Mouse (Mus musculus): ENCODE results near the gene Cdca4. TPM values are rescaled to one million over a fixed set of nuclear protein-coding genes. Genes with fewer than 3 reads are reported as not detected.

Gene Cdca4
- polyA plus RNA-seq, 1 experiment from 2014 or later: 132 TPM

DNA sequence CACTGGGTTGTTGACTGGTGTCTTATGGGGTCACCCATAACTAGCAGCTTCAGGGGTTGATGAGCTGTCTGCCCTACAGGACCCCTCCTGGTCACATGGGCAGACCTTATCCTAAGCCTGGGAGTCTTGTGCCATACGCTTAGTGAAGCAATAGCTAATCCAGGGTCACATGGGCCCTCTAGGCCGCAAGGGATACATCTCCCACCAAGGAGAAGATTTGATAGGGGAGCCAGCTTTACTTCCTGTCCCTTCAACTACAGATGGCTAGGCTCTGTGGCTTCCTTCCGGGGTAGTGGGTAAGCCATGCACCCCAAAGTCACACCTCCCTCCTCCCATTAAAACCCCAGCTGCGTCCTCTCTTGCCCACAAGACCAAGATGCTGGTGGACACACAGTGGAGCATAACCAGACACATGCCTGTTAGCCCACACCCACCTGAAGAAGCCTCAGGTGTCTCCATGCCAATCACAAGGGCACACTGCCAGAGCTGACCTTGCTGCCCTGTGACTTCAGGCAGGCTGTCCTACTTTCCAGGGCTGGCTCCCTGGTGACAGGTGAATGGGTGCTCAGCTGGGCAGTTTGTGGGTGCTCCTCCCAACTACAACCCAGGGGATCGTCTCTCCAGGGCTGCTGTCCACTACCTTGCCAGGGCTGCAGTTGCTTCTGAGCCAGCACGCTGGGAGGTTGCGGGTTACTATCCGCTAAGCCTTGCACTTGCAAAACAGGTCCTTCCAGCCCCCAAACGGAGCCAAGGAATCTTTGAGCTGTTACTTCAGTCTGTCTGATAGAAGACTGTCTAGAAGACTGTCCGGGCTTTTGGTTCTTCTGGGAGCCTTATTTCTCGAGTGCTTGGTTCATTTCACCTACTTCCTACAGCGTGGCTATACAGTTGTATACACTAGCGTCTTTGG lies 39.2 kb upstream of the Cdca4 start, which contains the start of gene Gpr132:
TSS of gene Gpr132 (minus strand) at position 51 of the 910 bp plus-strand sequence.
- Histone ChIP-seq H3K4me3 (no peak within 1 kb of the TSS), H3K4me1 (peaks cover 11% of the 10 kb centered on the region), H3K9me3 (no peaks in the 10 kb centered on the region), H3K9ac (no peak within 1 kb of the TSS), H3K36me3 (no peaks in the 10 kb centered on the region), H3K27me3 (peaks cover 43% of the 10 kb centered on the region), H3K4me2 (replicated peaks) (no peak within 1 kb of the TSS), H3K27ac (no peak within 1 kb of the TSS)
- ATAC-seq (ENCODE audit: low FRiP score, low read depth): no peak
- 63% methylated on average over 13 of the region's 13 CpGs for whole genome bisulfite sequencing

GRCm38 (mm10) chr12:112867106-112867674 lies 38.0 kb upstream of the Cdca4 start:
- Histone ChIP-seq H3K4me3 (no peak overlapping the region), H3K4me1 (0 out of 2 replicates have a peak, but pooled peaks cover 10% of the 10 kb centered on the region), H3K4me2 (replicated peaks) (no peak overlapping the region), H3K27ac (no peak overlapping the region), H3K27me3 (peaks cover 32% of the 10 kb centered on the region), H3K9me3 (no peaks in the 10 kb centered on the region), H3K36me3 (no peaks in the 10 kb centered on the region), H3K9ac (no peak overlapping the region)
- ATAC-seq (ENCODE audit: low FRiP score, low read depth): no peak
- WGBS: 84% methylated on average over 7 of the region's 7 CpGs

DNA sequence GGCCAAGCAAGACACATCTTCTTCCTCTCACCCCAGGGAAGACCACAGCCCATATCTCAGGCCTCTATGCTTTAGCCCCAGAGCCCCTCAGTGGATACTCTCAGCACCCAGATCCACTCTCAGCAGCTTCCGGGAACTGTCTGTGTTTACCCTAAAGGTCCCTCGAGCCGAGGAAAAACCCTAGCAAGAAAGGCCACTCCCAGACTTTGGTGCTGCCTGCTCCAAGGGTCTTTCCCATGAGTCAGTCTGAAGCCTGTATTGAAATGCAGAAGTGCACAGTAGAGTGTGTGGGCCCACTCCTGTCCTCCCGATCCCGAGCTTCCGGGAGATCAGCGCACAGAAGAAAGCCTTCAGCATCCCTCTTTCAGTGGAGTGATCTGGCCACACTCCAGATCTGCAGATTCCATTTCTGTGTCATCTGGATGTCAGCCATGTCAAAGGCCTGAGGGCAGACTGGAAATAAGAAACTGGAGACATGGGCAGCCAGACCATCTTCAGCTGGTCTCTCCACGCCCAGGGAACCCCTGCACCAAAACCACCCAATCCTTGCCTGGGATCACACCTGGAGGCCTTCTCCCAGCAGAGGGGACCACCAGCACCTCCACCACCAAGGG lies 37.4 kb upstream of the Cdca4 start:
- 77% methylated on average over 8 of the region's 8 CpGs for WGBS
- no peaks in the 10 kb centered on the region for H3K36me3 ChIP-seq
- no peak for ATAC-seq (ENCODE audit: low FRiP score, low read depth)
- peaks cover 25% of the 10 kb centered on the region for H3K27me3 ChIP-seq
- H3K4me2 ChIP-seq (replicated peaks): no peak overlapping the region
- no peak overlapping the region for H3K27ac ChIP-seq
- H3K9me3 ChIP-seq: no peaks in the 10 kb centered on the region
- no peak overlapping the region for H3K9ac ChIP-seq
- H3K4me1 ChIP-seq: 0 out of 2 replicates have a peak, but pooled peaks cover 10% of the 10 kb centered on the region
- H3K4me3 ChIP-seq: no peak overlapping the region

DNA sequence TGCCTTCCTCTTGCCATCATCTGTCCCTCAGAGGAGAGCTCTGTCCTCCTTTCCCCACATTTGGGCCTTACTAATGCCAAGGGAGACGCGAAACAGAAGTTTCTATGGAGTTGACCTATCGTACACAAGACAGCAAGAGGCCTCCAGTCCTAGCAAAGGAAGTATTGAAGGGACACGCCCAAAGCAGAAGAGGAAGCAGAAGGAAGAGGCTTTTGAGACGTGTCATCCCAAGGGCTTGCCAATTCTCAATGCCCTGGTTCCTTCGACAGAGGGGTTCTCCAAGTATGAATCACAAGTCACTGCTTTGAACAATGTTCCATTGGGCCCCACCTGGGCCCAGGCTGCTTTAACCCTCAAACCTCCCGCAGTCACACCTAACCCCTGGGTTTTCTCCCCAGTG lies 35.6 kb upstream of the Cdca4 start:
- ATAC-seq (ENCODE audit: low FRiP score, low read depth): no peak
- Histone ChIP-seq H3K4me1 (0 out of 2 replicates have a peak, but pooled peaks cover 4% of the 10 kb centered on the region), H3K36me3 (no peaks in the 10 kb centered on the region), H3K9ac (no peak overlapping the region), H3K27ac (no peak overlapping the region), H3K4me2 (replicated peaks) (no peak overlapping the region), H3K4me3 (no peak overlapping the region), H3K9me3 (no peaks in the 10 kb centered on the region), H3K27me3 (peaks cover 11% of the 10 kb centered on the region)
- WGBS: 85% methylated on average over 7 of the region's 7 CpGs

DNA sequence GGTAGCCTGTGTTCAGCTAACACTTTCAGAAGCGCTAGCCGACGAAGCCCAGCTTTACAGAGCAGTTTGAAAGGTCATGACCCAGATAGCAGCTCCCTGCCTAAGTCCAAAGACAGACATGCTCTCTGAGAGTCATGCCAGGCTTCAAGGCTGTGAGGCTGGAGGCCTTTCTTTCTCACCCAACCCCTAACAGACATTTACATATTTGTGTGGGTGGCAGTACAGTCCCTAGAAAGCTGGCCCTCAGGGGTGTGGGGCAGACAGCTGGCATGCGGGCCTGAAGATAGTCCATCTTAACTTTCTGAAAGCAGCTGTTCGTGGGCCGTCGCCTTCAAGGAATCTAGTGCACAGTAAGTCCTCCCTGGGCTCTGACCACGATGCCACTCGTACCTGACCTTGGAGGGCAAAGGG lies 32.7 kb upstream of the Cdca4 start:
- H3K9ac ChIP-seq: no peak overlapping the region
- no peaks in the 10 kb centered on the region for H3K27me3 ChIP-seq
- H3K4me2 ChIP-seq (replicated peaks): no peak overlapping the region
- no peaks in the 10 kb centered on the region for H3K4me1 ChIP-seq
- H3K36me3 ChIP-seq: no peaks in the 10 kb centered on the region
- H3K27ac ChIP-seq: no peak overlapping the region
- ATAC-seq (ENCODE audit: low FRiP score, low read depth): no peak
- H3K9me3 ChIP-seq: no peaks in the 10 kb centered on the region
- WGBS: 58% methylated on average over 9 of the region's 9 CpGs
- H3K4me3 ChIP-seq: no peak overlapping the region

DNA sequence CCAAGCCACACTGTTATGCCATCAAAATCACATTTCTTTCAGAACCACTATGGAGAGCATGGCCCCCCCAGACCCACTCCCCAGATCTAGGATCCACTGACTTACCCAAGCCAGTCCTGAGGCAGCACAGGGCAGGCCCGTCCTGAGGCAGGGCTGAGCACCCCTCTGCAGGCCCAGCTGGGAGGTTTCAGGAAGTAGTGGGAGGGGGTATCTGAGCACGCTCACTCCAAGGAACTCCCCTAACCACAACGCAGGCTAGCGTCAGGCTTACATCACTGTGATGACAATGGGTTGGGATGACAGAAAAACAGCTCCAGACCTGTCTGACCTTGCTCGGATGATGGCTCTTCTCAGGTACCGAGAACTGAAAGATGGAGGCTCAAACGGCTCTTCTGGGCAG lies 31.5 kb upstream of the Cdca4 start:
- Histone ChIP-seq H3K9ac (no peak overlapping the region), H3K9me3 (no peaks in the 10 kb centered on the region), H3K4me1 (no peaks in the 10 kb centered on the region), H3K27me3 (no peaks in the 10 kb centered on the region), H3K27ac (no peak overlapping the region), H3K4me2 (replicated peaks) (no peak overlapping the region), H3K4me3 (no peak overlapping the region), H3K36me3 (no peaks in the 10 kb centered on the region)
- ATAC-seq (ENCODE audit: low FRiP score, low read depth): no peak
- WGBS: 66% methylated on average over 7 of the region's 7 CpGs

DNA sequence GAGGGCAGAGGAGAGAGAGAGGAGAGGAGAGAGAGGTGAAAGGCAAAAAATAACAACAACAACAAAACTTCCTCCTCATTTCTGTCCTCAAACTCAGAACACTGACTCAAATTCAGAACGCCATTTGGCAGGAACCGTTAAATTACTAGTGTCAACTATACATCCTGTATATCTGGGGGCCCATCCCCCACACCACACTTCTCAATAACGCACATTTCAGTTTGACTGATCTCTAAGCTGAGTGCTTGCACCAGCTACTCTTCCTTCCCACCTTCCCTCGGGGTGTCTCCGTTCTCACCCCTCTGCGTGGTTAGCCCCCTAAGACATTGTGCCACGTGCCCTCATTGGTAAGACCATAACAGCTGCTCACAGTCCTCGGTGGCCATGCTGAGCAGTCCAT lies 30.7 kb upstream of the Cdca4 start:
- Histone ChIP-seq H3K9ac (no peak overlapping the region), H3K27me3 (no peaks in the 10 kb centered on the region), H3K36me3 (no peaks in the 10 kb centered on the region), H3K9me3 (no peaks in the 10 kb centered on the region), H3K27ac (no peak overlapping the region), H3K4me2 (replicated peaks) (no peak overlapping the region), H3K4me1 (no peaks in the 10 kb centered on the region), H3K4me3 (no peak overlapping the region)
- ATAC-seq (ENCODE audit: low FRiP score, low read depth): no peak
- 65% methylated on average over 8 of the region's 8 CpGs for WGBS

GRCm38 (mm10) chr12:112858581-112859336 lies 29.5 kb upstream of the Cdca4 start:
- no peak overlapping the region for H3K27ac ChIP-seq
- H3K4me1 ChIP-seq: no peaks in the 10 kb centered on the region
- H3K27me3 ChIP-seq: no peaks in the 10 kb centered on the region
- H3K4me3 ChIP-seq: no peak overlapping the region
- ATAC-seq (ENCODE audit: low FRiP score, low read depth): no peak
- no peaks in the 10 kb centered on the region for H3K9me3 ChIP-seq
- no peaks in the 10 kb centered on the region for H3K36me3 ChIP-seq
- H3K9ac ChIP-seq: no peak overlapping the region
- WGBS: 88% methylated on average over 9 of the region's 9 CpGs
- no peak overlapping the region for H3K4me2 ChIP-seq (replicated peaks)

DNA sequence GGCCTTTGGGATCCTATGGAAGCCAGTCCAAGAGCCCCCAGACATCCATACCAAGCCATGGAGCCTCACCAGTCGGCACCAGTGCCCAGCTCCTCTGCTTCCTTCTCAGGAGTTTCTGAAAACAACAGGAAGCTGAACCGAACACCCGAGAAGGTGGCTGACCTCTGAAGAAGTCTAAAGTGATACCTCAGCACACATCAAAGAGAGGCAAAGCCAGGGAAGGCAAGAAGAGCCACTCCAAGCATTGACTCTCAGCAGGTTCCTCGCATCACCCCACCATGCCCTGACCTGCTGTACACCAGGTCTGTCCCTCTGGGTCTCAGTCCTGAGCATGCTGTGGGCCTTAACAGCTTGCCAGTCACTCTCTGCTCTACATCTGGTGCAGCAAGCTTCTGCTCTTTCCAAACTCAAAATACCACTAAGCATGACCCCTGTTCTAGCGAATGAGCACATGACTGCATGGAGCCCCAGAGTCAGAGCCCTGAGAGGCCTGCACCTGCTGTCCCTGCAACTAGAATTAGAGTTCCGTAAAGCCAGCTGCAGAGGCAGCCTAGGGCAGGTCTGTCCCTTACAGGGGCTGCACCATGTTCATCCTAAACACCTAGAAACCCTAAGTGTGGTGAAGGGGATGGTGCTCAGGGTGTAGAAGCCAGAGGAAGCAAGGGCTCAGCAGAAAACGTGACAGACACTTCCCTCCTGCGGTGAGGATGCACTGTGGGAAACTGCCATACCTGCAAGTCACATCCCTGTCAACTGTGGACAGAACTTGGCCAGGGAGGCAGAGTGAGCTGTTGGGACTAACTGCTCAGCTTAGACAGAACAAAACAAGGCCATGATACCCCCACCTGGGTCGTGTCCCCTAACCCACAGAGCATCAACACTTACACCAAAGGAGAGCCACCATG lies 28.1 kb upstream of the Cdca4 start:
- Histone ChIP-seq H3K27me3 (no peaks in the 10 kb centered on the region), H3K4me1 (no peaks in the 10 kb centered on the region), H3K27ac (no peak overlapping the region), H3K9me3 (no peaks in the 10 kb centered on the region), H3K4me3 (no peak overlapping the region), H3K9ac (no peak overlapping the region), H3K4me2 (replicated peaks) (no peak overlapping the region), H3K36me3 (no peaks in the 10 kb centered on the region)
- 65% methylated on average over 9 of the region's 9 CpGs for WGBS
- no peak for ATAC-seq (ENCODE audit: low FRiP score, low read depth)

DNA sequence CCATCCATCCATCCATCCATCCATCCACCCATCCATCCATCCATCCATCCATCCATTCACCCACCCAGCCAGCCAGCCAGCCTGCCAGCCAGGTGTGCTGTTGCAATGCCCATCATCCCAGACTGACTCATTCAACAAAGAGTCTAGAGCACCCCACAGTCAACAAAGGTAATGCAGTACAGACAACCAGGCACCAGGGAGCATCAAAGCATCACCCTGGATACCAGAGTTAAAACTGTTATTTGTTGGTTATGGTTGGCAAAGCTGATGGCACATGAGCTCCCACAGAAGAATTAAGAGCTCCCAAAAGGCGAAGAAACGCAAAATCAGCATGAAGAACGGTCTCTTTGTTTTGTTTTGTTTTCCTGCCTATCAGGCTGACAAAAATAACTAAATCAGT lies 27.1 kb upstream of the Cdca4 start:
- no peaks in the 10 kb centered on the region for H3K4me1 ChIP-seq
- no peak overlapping the region for H3K4me3 ChIP-seq
- WGBS: 90% methylated on average over 3 of the region's 3 CpGs
- no peaks in the 10 kb centered on the region for H3K27me3 ChIP-seq
- no peaks in the 10 kb centered on the region for H3K36me3 ChIP-seq
- no peak overlapping the region for H3K9ac ChIP-seq
- no peak overlapping the region for H3K27ac ChIP-seq
- no peaks in the 10 kb centered on the region for H3K9me3 ChIP-seq
- no peak overlapping the region for H3K4me2 ChIP-seq (replicated peaks)
- no peak for ATAC-seq (ENCODE audit: low FRiP score, low read depth)

DNA sequence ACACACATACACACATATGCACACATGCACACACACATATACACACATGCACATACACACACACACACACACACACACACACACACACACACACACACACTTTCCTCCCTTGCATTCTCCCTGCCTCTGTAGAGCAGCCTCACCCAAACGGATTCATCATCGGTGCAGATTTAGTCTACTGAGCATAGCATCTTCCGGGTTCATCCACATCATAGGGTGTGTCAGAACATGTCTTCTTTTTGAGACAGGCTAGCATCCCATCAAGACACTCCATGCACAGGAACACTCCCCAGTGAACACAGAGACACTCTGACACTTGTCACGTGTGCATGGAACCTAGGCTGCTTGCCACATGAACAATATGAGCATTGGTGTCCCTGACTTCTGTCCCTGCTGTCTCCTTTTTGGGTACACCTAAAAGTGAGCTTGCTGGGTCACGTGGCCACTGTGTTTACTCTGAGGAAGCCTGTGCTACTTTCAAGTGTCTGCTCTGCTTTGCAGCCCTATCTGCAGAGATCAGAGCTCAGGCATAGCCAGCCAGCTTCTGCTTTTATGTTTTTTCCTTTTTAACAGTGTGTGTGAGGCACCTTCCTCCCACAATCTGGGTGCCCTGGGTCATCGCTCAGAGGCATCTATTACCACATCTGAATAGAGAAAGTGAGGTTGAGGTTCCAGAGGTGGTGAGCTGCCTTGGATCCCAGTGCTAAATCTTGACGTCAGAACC lies 25.5 kb upstream of the Cdca4 start:
- no peak overlapping the region for H3K4me2 ChIP-seq (replicated peaks)
- no peak overlapping the region for H3K27ac ChIP-seq
- no peaks in the 10 kb centered on the region for H3K27me3 ChIP-seq
- H3K36me3 ChIP-seq: no peaks in the 10 kb centered on the region
- H3K9me3 ChIP-seq: no peaks in the 10 kb centered on the region
- no peak overlapping the region for H3K4me3 ChIP-seq
- no peak overlapping the region for H3K9ac ChIP-seq
- H3K4me1 ChIP-seq: no peaks in the 10 kb centered on the region
- 71% methylated on average over 7 of the region's 7 CpGs for WGBS
- no peak for ATAC-seq (ENCODE audit: low FRiP score, low read depth)

Data from limb, embryonic 13.5 days (tissue).